Mouse (Mus musculus): Measurements from ENCODE around the gene Gpr21. TPM values are rescaled to one million over a fixed set of nuclear protein-coding genes. Genes with fewer than 3 reads are reported as not detected.
"Not testable (repeated sequence)": the region's sequence is repeated elsewhere in the genome, so short reads cannot be mapped to it uniquely, and the experiment has no call there.

The Gpr21 gene
- 1 to 10 TPM in 3 of 4 experiments, under 1 TPM in 1; 0.99 to 4.4 (median 1.9) TPM for total RNA-seq (2022)

- no peak for DNase-seq
Measured at GRCm38 (mm10) chr2:37516030-37516710, at the start of gene Gpr21. Gene Gpr21 (plus strand): TSS chr2:37516332.

- DNase-seq = no peak
Measured at GRCm38 (mm10) chr2:37479559-37479958, 36.6 kb upstream of the Gpr21 start.

- DNase-seq = no peak
Measured at GRCm38 (mm10) chr2:37480039-37480438, 36.1 kb upstream of the Gpr21 start.

GRCm38 (mm10) chr2:37484165-37484564 lies 32.0 kb upstream of the Gpr21 start:
- DNase-seq = no peak

GRCm38 (mm10) chr2:37485370-37485769 lies 30.8 kb upstream of the Gpr21 start:
- DNase-seq = no peak

- DNase-seq = no peak
Measured at GRCm38 (mm10) chr2:37486408-37486807, 29.7 kb upstream of the Gpr21 start.

- no peak for DNase-seq
Measured at GRCm38 (mm10) chr2:37488956-37489355, 27.2 kb upstream of the Gpr21 start.

GRCm38 (mm10) chr2:37497321-37497720 lies 18.8 kb upstream of the Gpr21 start:
- no peak for DNase-seq

GRCm38 (mm10) chr2:37505856-37506255 lies 10.3 kb upstream of the Gpr21 start:
- DNase-seq = not testable (repeated sequence)

GRCm38 (mm10) chr2:37511134-37511901 lies 4.8 kb upstream of the Gpr21 start:
- no peak for DNase-seq

- DNase-seq = no peak
Measured at GRCm38 (mm10) chr2:37516922-37517462, 860 bp downstream of the Gpr21 start.

GRCm38 (mm10) chr2:37518561-37519285 lies 2.6 kb downstream of the Gpr21 start:
- no peak for DNase-seq

GRCm38 (mm10) chr2:37519286-37519640 lies 3.1 kb downstream of the Gpr21 start:
- DNase-seq = no peak

- no peak for DNase-seq
Measured at GRCm38 (mm10) chr2:37527587-37527986, 11.5 kb downstream of the Gpr21 start.

GRCm38 (mm10) chr2:37529397-37529796 lies 13.3 kb downstream of the Gpr21 start:
- no peak for DNase-seq

- no peak for DNase-seq
Measured at GRCm38 (mm10) chr2:37530766-37531165, 14.6 kb downstream of the Gpr21 start.

GRCm38 (mm10) chr2:37531639-37532038 lies 15.5 kb downstream of the Gpr21 start:
- no peak for DNase-seq

- no peak for DNase-seq
Measured at GRCm38 (mm10) chr2:37549346-37550012, 33.3 kb downstream of the Gpr21 start.

GRCm38 (mm10) chr2:37556366-37556765 lies 40.2 kb downstream of the Gpr21 start:
- no peak for DNase-seq

- DNase-seq = no peak
Measured at GRCm38 (mm10) chr2:37565579-37565978, 49.4 kb downstream of the Gpr21 start.

GRCm38 (mm10) chr2:37566035-37566434 lies 49.9 kb downstream of the Gpr21 start:
- DNase-seq = no peak

GRCm38 (mm10) chr2:37569888-37570287 lies 53.8 kb downstream of the Gpr21 start:
- no peak for DNase-seq

Measured in adrenal gland, adult 8-10 months (tissue).